Mouse (Mus musculus) hindbrain, embryonic 15.5 days (tissue): ENCODE measurements around the gene Max. TPM values are rescaled to one million over a fixed set of nuclear protein-coding genes. Genes with fewer than 3 reads are reported as not detected.
A peak's percentile ranks its signal among the peaks of the same experiment; 100 is the strongest.

Experiments used
- ATAC-seq: fragments of 200-750 bp; cut with Nextera tagmentation; 2 replicates; pipeline ENCODE4 v1.8.0; 2017; ENCODE audit warnings: low read depth, moderate number of reproducible peaks, moderate TSS enrichment; ENCODE audit not compliant: low FRiP score
- H3K27ac ChIP-seq: fragments of 300-500 bp; sonication (generic); replicated peaks from 2 replicates; pipeline ENCODE4 v1.5.1; 2015; ENCODE audit warnings: mild to moderate bottlenecking, inconsistent platforms
- H3K27me3 ChIP-seq: fragments of 300-500 bp; sonication (generic); 2 replicates; pipeline ENCODE4 v1.6.1; 2015; ENCODE audit warnings: control low read depth, inconsistent platforms
- H3K36me3 ChIP-seq: fragments of 300-500 bp; sonication (generic); 2 replicates; pipeline ENCODE4 v1.6.1; 2015; ENCODE audit warnings: control low read depth, inconsistent platforms
- H3K4me1 ChIP-seq: fragments of 300-500 bp; sonication (generic); replicated peaks from 2 replicates; pipeline ENCODE4 v1.6.1; 2015; ENCODE audit warnings: control low read depth, inconsistent platforms
- H3K4me2 ChIP-seq: fragments of 300-500 bp; sonication (generic); 2 replicates; pipeline ENCODE4 v1.6.1; 2015; ENCODE audit warnings: moderate library complexity, mild to moderate bottlenecking, inconsistent platforms
- H3K4me3 ChIP-seq: fragments of 300-500 bp; sonication (generic); 2 replicates; pipeline ENCODE4 v1.5.1; 2015; ENCODE audit warnings: mild to moderate bottlenecking, inconsistent platforms
- H3K9ac ChIP-seq: fragments of 300-500 bp; sonication (generic); 2 replicates; pipeline ENCODE4 v1.6.1; 2015; ENCODE audit warnings: inconsistent platforms
- H3K9me3 ChIP-seq: fragments of 300-500 bp; sonication (generic); 2 replicates; pipeline ENCODE4 v1.6.1; 2016; ENCODE audit warnings: control low read depth, inconsistent platforms
- WGBS: fragments of 180-500 bp; shearing (Covaris S2); methylation state at CpG from one replicate; pipeline ENCODE4 v1.1.7; 2015; 5-methylcytosine and 5-hydroxymethylcytosine counted together
- polyA plus RNA-seq: library from polyadenylated mRNA; unstranded; fragments of >200 nt; fragmentation: Nextera tagmentation; extraction: Ambion mirVana; gene quantifications from 2 replicates; pipeline ENCODE4 v1.2.1, GENCODE M21; 2015

The Max gene
- polyA plus RNA-seq, 1 experiment from 2014 or later, result 22.5 TPM

DNA sequence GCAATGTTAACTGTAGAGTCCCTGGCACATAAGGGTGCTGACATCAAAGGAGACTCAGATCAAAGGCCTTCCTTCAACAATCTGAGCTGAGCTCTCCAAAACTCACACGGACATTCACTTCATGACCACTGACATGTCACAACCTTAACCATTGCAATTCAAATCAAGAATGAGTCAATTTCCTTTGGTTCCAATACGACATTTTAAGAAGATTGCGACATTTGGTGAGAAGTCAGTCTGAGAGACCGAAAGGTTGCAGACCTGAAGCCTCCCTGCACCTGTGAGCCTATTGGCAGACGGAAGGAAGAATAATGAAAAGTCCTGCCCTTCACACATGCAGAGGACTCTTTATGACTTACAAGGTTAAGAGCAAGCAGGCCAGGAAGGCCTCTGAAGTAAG lies 11.7 kb downstream of the Max start:
- no peak overlapping the region for H3K9ac ChIP-seq
- no peak overlapping the region for H3K4me2 ChIP-seq
- peaks cover 15% of the 10 kb centered on the region for H3K4me1 ChIP-seq
- no peaks in the 10 kb centered on the region for H3K27me3 ChIP-seq
- H3K36me3 ChIP-seq, result peaks cover 69% of the 10 kb centered on the region
- no peak overlapping the region for H3K27ac ChIP-seq
- H3K4me3 ChIP-seq, result no peak overlapping the region
- 91% methylated on average over 5 of the region's 5 CpGs for WGBS
- ATAC-seq, result no peak
- H3K9me3 ChIP-seq, result no peaks in the 10 kb centered on the region

DNA sequence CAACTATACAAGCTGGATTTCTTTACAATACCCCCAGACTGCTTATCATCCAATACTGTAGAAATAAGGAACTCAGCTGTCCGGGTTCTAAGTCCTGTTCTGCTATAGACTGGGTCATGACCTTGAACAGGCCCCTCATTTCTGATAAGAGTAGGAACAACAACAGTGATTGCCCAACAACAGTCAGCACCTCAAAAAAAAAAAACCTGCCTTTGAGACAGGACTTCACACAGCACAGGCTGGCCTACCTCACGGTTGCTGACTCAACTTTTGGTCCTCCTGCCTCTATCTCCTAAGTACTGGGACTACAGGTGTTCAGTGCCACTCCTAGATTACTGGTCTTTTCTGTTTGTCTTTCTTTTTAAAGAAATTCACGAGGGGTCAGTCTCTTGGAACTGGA lies 13.2 kb downstream of the Max start:
- ATAC-seq, result no peak
- 91% methylated on average over 3 of the region's 3 CpGs for WGBS
- Histone ChIP-seq H3K9ac (no peak overlapping the region), H3K9me3 (no peaks in the 10 kb centered on the region), H3K27ac (no peak overlapping the region), H3K4me2 (no peak overlapping the region), H3K27me3 (no peaks in the 10 kb centered on the region), H3K4me3 (no peak overlapping the region), H3K4me1 (0 out of 2 replicates have a peak, but pooled peaks cover 2% of the 10 kb centered on the region), H3K36me3 (peaks cover 81% of the 10 kb centered on the region)

DNA sequence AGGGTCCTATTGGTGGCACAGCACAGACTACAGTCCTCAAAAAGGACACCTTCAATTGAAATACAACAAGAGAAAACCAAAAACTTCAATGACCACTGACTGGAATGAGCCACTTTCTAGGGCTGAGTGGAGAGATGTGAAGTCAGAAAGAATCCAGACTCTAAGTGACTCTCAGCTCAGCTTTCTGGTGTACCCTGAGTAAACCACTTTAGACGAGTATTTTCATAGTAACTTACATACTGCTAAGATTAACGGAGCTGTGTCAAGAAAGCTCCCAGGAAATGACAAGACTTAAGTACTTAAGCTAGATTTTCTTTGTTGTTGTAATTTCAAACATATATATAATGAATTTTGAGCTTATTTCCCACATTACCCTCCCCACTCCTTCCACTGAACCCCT lies 13.8 kb downstream of the Max start:
- ATAC-seq, result no peak
- WGBS, result 88% methylated on average over 2 of the region's 2 CpGs
- Histone ChIP-seq H3K27ac (no peak overlapping the region), H3K9me3 (no peaks in the 10 kb centered on the region), H3K4me2 (no peak overlapping the region), H3K36me3 (peaks cover 85% of the 10 kb centered on the region), H3K27me3 (no peaks in the 10 kb centered on the region), H3K9ac (no peak overlapping the region), H3K4me1 (no peaks in the 10 kb centered on the region), H3K4me3 (no peak overlapping the region)

DNA sequence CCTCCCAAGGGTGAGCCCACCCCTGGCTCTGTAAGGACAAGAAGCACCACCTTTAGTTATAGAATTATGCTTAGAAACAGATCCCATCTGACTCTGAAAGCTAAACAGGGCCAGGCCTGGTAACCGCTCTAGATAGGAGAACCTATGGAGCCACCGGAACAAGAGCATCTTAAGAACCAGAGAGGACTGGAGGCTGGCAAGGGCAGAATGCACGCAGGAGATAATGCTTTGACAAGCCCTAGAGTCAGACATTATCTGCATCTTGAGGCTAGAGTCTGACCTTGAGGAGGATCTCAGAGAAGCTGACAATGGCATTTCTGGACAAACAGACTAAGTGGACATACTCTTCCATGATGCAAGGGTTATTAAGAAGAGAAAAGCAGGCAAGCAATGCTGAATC lies 14.5 kb downstream of the Max start:
- Histone ChIP-seq H3K4me3 (no peak overlapping the region), H3K9ac (no peak overlapping the region), H3K27ac (no peak overlapping the region), H3K9me3 (no peaks in the 10 kb centered on the region), H3K27me3 (no peaks in the 10 kb centered on the region), H3K4me2 (no peak overlapping the region), H3K4me1 (no peaks in the 10 kb centered on the region), H3K36me3 (peaks cover 83% of the 10 kb centered on the region)
- no peak for ATAC-seq
- WGBS, result 95% methylated on average over 3 of the region's 3 CpGs

GRCm38 (mm10) chr12:76943466-76943865 lies 18.5 kb downstream of the Max start:
- peaks cover 83% of the 10 kb centered on the region for H3K36me3 ChIP-seq
- 96% methylated on average over 6 of the region's 6 CpGs for WGBS
- no peaks in the 10 kb centered on the region for H3K27me3 ChIP-seq

DNA sequence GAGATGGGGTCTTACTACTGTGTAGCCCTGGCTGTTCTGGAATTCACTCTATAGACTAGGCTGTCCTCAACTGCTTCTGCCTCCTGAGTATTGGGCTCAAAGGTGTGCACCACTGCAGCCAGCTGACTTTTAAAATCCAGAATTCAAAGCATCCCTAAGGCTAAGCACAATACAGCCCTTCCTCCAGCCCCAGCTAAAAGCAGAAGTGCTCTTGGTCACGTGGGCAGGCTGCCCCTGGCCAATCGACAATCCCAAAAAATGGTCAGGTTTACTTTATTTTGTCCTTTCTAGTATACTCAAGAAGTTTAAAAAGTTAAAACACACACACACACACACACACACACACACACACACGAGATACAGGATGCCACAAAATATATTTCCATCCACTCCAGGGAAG lies 19.0 kb downstream of the Max start:
- no peak overlapping the region for H3K4me2 ChIP-seq
- no peaks in the 10 kb centered on the region for H3K9me3 ChIP-seq
- no peaks in the 10 kb centered on the region for H3K4me1 ChIP-seq
- no peak overlapping the region for H3K27ac ChIP-seq
- WGBS, result 88% methylated on average over 3 of the region's 3 CpGs
- no peak for ATAC-seq
- H3K36me3 ChIP-seq, result peaks cover 84% of the 10 kb centered on the region
- no peaks in the 10 kb centered on the region for H3K27me3 ChIP-seq
- no peak overlapping the region for H3K9ac ChIP-seq
- no peak overlapping the region for H3K4me3 ChIP-seq

More at GRCm38 (mm10) chr12:76943466-76943865, 18.5 kb downstream of the Max start:
- no peak overlapping the region for H3K4me3 ChIP-seq
- H3K27ac ChIP-seq, result no peak overlapping the region
- H3K4me1 ChIP-seq, result no peaks in the 10 kb centered on the region
- no peaks in the 10 kb centered on the region for H3K9me3 ChIP-seq
- ATAC-seq, result no peak
- no peak overlapping the region for H3K4me2 ChIP-seq
- H3K9ac ChIP-seq, result no peak overlapping the region

DNA sequence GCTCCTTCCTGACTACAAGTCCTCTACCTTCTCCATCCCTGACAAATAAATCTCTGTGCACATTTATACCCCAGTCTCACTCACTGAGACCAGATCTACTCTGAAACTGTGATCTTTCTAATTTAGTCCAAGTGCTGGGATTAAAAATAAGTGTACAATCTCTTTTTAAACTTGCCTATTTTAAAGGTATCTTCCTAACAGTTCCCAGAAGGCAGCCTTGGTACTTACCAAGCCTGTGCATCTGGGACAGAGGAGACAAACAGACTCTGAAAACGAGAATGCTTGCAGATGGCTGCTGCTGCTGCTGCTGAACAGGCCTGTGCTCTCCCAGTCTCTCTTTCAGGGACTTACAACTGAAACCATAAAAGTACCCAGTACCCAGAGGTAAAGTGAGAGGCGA lies 19.5 kb downstream of the Max start:
- H3K4me2 ChIP-seq, result no peak overlapping the region
- no peak for ATAC-seq
- no peak overlapping the region for H3K27ac ChIP-seq
- H3K4me3 ChIP-seq, result no peak overlapping the region
- no peaks in the 10 kb centered on the region for H3K4me1 ChIP-seq
- H3K9ac ChIP-seq, result no peak overlapping the region
- no peaks in the 10 kb centered on the region for H3K27me3 ChIP-seq
- H3K9me3 ChIP-seq, result no peaks in the 10 kb centered on the region
- peaks cover 84% of the 10 kb centered on the region for H3K36me3 ChIP-seq
- WGBS, result 89% methylated on average over 2 of the region's 2 CpGs

DNA sequence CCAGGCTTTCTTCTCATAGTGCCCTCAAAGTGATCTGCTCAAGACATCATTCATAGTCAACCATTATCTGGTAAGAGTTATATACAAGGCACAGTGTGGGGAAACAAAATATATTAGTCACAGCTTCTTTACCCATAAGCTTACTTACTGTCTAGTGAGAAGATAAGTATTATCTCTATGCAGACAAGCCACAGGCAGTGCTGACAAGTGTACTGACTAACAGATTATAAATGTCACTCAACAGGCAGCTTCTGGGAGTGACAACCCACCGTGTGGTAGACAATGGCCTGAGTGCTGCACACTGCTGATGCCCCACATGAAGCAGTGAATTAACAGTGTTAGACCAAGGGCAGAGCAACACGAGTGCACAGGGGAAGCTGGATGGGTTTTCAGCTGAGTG lies 20.5 kb downstream of the Max start:
- Histone ChIP-seq H3K9me3 (no peaks in the 10 kb centered on the region), H3K4me1 (no peaks in the 10 kb centered on the region), H3K36me3 (peaks cover 86% of the 10 kb centered on the region), H3K27me3 (no peaks in the 10 kb centered on the region), H3K27ac (no peak overlapping the region), H3K4me3 (no peak overlapping the region), H3K4me2 (no peak overlapping the region), H3K9ac (no peak overlapping the region)
- 67% methylated on average over 2 of the region's 2 CpGs for WGBS
- no peak for ATAC-seq

DNA sequence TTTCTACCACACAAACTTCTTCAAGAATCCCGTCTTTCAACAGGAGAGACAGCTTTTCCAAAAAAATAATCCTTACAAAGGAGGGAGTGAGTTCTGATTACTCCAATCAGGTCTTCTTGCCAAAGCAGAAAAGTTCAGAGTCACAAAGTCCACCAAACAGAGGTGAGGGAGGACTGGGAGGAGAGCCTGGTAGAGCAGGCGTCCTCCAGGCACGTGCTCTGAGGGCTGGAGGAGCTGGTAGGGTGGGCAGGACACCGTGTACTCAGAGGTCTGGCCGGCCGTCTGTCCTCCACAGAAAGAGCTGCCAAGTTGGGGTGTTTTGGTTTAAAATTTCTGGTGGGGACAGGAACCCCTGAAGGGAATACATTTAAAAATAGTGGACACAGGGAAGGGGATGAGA lies 24.0 kb downstream of the Max start:
- H3K4me2 ChIP-seq, result no peak overlapping the region
- no peak overlapping the region for H3K9ac ChIP-seq
- ATAC-seq, result no peak
- H3K4me3 ChIP-seq, result no peak overlapping the region
- no peaks in the 10 kb centered on the region for H3K27me3 ChIP-seq
- peaks cover 69% of the 10 kb centered on the region for H3K36me3 ChIP-seq
- H3K27ac ChIP-seq, result no peak overlapping the region
- 93% methylated on average over 6 of the region's 6 CpGs for WGBS
- no peaks in the 10 kb centered on the region for H3K9me3 ChIP-seq
- H3K4me1 ChIP-seq, result no peaks in the 10 kb centered on the region

- no peaks in the 10 kb centered on the region for H3K9me3 ChIP-seq
- no peak; the same call in 1 of the 2 replicates for ATAC-seq
- H3K4me2 ChIP-seq, result no peak overlapping the region
- no peak overlapping the region for H3K27ac ChIP-seq
- no peaks in the 10 kb centered on the region for H3K4me1 ChIP-seq
- peaks cover 56% of the 10 kb centered on the region for H3K36me3 ChIP-seq
- H3K9ac ChIP-seq, result no peak overlapping the region
- no peak overlapping the region for H3K4me3 ChIP-seq
- WGBS, result 93% methylated on average over 10 of the region's 10 CpGs
- H3K27me3 ChIP-seq, result no peaks in the 10 kb centered on the region
Observed at GRCm38 (mm10) chr12:76936211-76936610, 25.8 kb downstream of the Max start.

- Histone ChIP-seq H3K27me3 (no peaks in the 10 kb centered on the region), H3K4me2 (no peak overlapping the region), H3K36me3 (peaks cover 38% of the 10 kb centered on the region), H3K27ac (no peak overlapping the region), H3K9me3 (no peaks in the 10 kb centered on the region), H3K4me3 (no peak overlapping the region), H3K4me1 (no peaks in the 10 kb centered on the region), H3K9ac (no peak overlapping the region)
- no peak for ATAC-seq
- WGBS, result 92% methylated on average over 3 of the region's 3 CpGs
Observed at GRCm38 (mm10) chr12:76934438-76934837, 27.6 kb downstream of the Max start.

DNA sequence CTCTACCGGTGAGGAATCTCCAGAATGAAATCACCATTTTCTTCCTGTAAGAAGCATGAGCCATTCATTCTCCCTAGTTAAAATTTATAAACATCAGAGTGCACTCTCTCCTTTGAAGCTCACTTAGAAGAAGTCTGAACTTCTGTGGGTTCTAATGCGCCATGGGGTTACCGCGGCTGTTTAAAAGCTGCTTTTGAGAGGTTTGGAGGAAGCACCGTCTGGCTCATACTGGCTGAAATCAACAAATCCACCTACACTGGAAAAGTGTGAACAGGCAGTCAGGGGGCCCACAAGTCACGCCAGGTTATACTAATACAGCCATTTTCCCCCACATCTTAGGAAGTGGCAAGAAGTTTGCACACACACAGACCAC lies 29.3 kb downstream of the Max start:
- H3K27me3 ChIP-seq, result no peaks in the 10 kb centered on the region
- H3K36me3 ChIP-seq, result peaks cover 20% of the 10 kb centered on the region
- no peak overlapping the region for H3K4me2 ChIP-seq
- 80% methylated on average over 6 of the region's 6 CpGs for WGBS
- H3K9ac ChIP-seq, result no peak overlapping the region
- peak overlapping the region; percentile 42; the same call in 1 of the 2 replicates for H3K27ac ChIP-seq
- ATAC-seq, result no peak
- no peaks in the 10 kb centered on the region for H3K9me3 ChIP-seq
- H3K4me1 ChIP-seq, result no peaks in the 10 kb centered on the region
- H3K4me3 ChIP-seq, result no peak overlapping the region
